Mouse (Mus musculus) adrenal gland, adult (tissue): ENCODE measurements around the gene Gstm2.
A peak's percentile ranks its signal among the peaks of the same experiment; 100 is the strongest.

ENCODE experiments used
- DNase-seq, 2 experiments: peaks; one replicate each; pipeline ENCODE4 v3.0.0; 2022 to 2023; ENCODE audit warnings: low spot score in 1 of 2; ENCODE audit not compliant: inconsistent age in 2 of 2

The Gstm2 gene

GRCm38 (mm10) chr3:107945729-107946128, 40.5 kb downstream of the Gstm2 start:
- no peak for DNase-seq

GRCm38 (mm10) chr3:107943239-107943990, 42.8 kb downstream of the Gstm2 start, which contains the start of gene Gstm6:
TSS of gene Gstm6 (minus strand) at chr3:107943749.
- peak; percentile 32 to 66 for DNase-seq

- peak in 1 of 2 experiments; percentile 78 for DNase-seq
Measured at GRCm38 (mm10) chr3:107941261-107941660, 45.0 kb downstream of the Gstm2 start.

GRCm38 (mm10) chr3:107940524-107940923, 45.7 kb downstream of the Gstm2 start:
- DNase-seq, result no peak

- DNase-seq, result no peak
Measured at GRCm38 (mm10) chr3:107939830-107940229, 46.4 kb downstream of the Gstm2 start.

- peak; percentile 82 to 93 for DNase-seq
Measured at GRCm38 (mm10) chr3:107939403-107939802, 46.9 kb downstream of the Gstm2 start.

GRCm38 (mm10) chr3:107935888-107936287, 50.4 kb downstream of the Gstm2 start:
- DNase-seq, result peak in 1 of 2 experiments; percentile 27

GRCm38 (mm10) chr3:107935268-107935667, 51.0 kb downstream of the Gstm2 start:
- DNase-seq, result peak in 1 of 2 experiments; percentile 68

- DNase-seq, result peak; percentile 34 to 69
Measured at GRCm38 (mm10) chr3:107932128-107932527, 54.1 kb downstream of the Gstm2 start.
